Mouse (Mus musculus) hindbrain, postnatal 0 days (tissue): ENCODE results near the gene Cyb5r1. TPM values are rescaled to one million over a fixed set of nuclear protein-coding genes. Genes with fewer than 3 reads are reported as not detected.

Experiments
- ATAC-seq: fragments of 200-750 bp; cut with Nextera tagmentation; 2 replicates; pipeline ENCODE4 v1.8.0; 2017; ENCODE audit warnings: mild to moderate bottlenecking, moderate TSS enrichment, moderate library complexity
- DNase-seq: peaks from one replicate; pipeline ENCODE4 v3.0.0-alpha.2; 2015; ENCODE audit warnings: low spot score
- H3K27ac ChIP-seq: fragments of 300-500 bp; sonication (generic); 2 replicates; pipeline ENCODE4 v1.5.1; 2014; ENCODE audit warnings: mild to moderate bottlenecking
- H3K27me3 ChIP-seq: fragments of 300-500 bp; sonication (generic); 2 replicates; pipeline ENCODE4 v1.6.1; 2014; ENCODE audit warnings: low read length, mixed read lengths; ENCODE audit not compliant: insufficient read depth
- H3K36me3 ChIP-seq: fragments of 300-500 bp; sonication (generic); 2 replicates; pipeline ENCODE4 v1.6.1; 2014; ENCODE audit warnings: low read length, mixed read lengths; ENCODE audit not compliant: insufficient read depth
- H3K4me1 ChIP-seq: fragments of 300-500 bp; sonication (generic); 2 replicates; pipeline ENCODE4 v1.6.1; 2014; ENCODE audit warnings: antibody characterized with exemption, low read length, mixed read lengths; ENCODE audit not compliant: insufficient read depth
- H3K4me2 ChIP-seq: fragments of 300-500 bp; sonication (generic); 2 replicates; pipeline ENCODE4 v1.6.1; 2014; ENCODE audit warnings: low read depth, mild to moderate bottlenecking, low read length, moderate library complexity, mixed read lengths
- H3K4me3 ChIP-seq: fragments of 300-500 bp; sonication (generic); 2 replicates; pipeline ENCODE4 v1.5.1; 2014; ENCODE audit warnings: low read length
- H3K9ac ChIP-seq: fragments of 300-500 bp; sonication (generic); replicated peaks from 2 replicates; pipeline ENCODE4 v1.6.1; 2014; ENCODE audit warnings: mild to moderate bottlenecking, low read length, moderate library complexity, mixed read lengths
- H3K9me3 ChIP-seq: fragments of 300-500 bp; sonication (generic); 2 replicates; pipeline ENCODE4 v1.6.1; 2016; ENCODE audit warnings: low read length, mixed read lengths
- CTCF ChIP-seq: IDR thresholded peaks from 2 replicates; pipeline ENCODE4 v1.5.1; 2016; ENCODE audit warnings: antibody characterized with exemption, control low read depth, low read depth
- WGBS: fragments of 180-500 bp; shearing (Covaris S2); extraction: QIAGEN DNeasy Blood & Tissue Kit; methylation state at CpG from one replicate; pipeline ENCODE4 v1.1.7; 2014; 5-methylcytosine and 5-hydroxymethylcytosine counted together
- polyA plus RNA-seq: library from polyadenylated mRNA; unstranded; fragments of >200 nt; fragmentation: Nextera tagmentation; extraction: Ambion mirVana; gene quantifications from 2 replicates; pipeline ENCODE4 v1.2.1, GENCODE M21; 2015
- total RNA-seq: library from RNA; depleted of rRNA; stranded (reverse); fragments of >200 nt; gene quantifications from 2 replicates; pipeline ENCODE4 v1.2.3, GENCODE M21; 2014; rRNA removed

The Cyb5r1 gene
- total and polyA plus RNA-seq, 2 experiments from 2014 or later = 10.8 to 11.2 TPM

DNA sequence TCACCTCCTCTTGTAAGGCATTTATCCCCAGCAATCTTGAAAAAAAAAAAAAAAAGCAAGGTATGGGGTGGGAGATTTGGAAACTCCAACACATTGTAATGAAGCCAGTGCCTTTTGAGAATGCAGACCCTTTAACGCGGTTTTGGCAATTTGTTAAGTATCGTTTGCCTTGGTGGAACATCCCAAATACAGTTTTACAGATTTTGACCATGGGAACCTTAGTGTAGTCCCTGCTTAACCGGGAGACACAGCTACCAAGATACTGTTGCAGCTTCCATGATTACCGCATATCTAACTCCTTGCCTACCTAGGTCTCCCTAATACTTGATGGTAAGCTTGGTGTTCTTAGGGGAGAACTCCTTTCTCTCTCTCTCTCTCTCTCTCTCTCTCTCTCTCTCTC lies 50.7 kb downstream of the Cyb5r1 start:
- H3K36me3 ChIP-seq = peaks cover 13% of the 10 kb centered on the region
- TF ChIP-seq CTCF = no peak
- no peak for DNase-seq
- H3K27ac ChIP-seq = no peak overlapping the region
- 21% methylated on average over 5 of the region's 5 CpGs for WGBS
- no peaks in the 10 kb centered on the region for H3K27me3 ChIP-seq
- H3K9ac ChIP-seq = peak overlapping the region; percentile 89
- no peaks in the 10 kb centered on the region for H3K9me3 ChIP-seq
- H3K4me1 ChIP-seq = no peaks in the 10 kb centered on the region; the same call in 1 of the 2 replicates
- peak overlapping the region; percentile 99 for H3K4me3 ChIP-seq
- H3K4me2 ChIP-seq = peak overlapping the region; percentile 69
- no peak for ATAC-seq

DNA sequence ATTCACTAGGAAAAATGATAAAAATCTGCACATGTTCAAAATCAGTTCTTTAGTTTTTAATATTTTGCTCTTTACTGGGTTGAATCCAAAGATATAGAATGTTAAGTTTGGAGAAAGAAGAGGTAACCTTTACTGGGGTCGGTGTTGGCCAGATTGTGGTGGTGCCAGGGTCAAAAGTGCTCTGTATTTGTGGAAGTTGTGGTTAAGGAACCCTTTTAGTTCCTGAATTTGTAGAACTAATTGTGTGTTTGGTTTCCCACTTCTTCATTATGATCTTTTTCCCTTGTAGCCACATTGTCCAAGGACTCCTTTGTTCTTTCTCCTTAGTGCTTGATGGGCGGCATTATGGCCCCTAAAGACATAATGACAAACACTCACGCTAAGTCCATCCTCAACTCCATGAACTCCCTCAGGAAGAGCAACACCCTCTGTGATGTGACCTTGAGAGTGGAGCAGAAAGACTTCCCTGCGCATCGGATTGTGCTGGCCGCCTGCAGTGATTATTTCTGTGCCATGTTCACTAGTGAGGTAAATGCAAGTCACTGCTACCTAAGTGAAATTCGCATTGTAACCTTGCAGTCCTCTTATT lies 52.9 kb downstream of the Cyb5r1 start:
- no peak for TF ChIP-seq CTCF
- no peaks in the 10 kb centered on the region for H3K9me3 ChIP-seq
- DNase-seq = no peak
- H3K27me3 ChIP-seq = no peaks in the 10 kb centered on the region
- H3K27ac ChIP-seq = no peak overlapping the region
- WGBS = 94% methylated on average over 7 of the region's 7 CpGs
- no peak overlapping the region for H3K9ac ChIP-seq
- no peak overlapping the region for H3K4me3 ChIP-seq
- no peak overlapping the region for H3K4me2 ChIP-seq
- H3K36me3 ChIP-seq = peaks cover 18% of the 10 kb centered on the region
- H3K4me1 ChIP-seq = no peaks in the 10 kb centered on the region; the same call in 1 of the 2 replicates
- ATAC-seq = no peak

DNA sequence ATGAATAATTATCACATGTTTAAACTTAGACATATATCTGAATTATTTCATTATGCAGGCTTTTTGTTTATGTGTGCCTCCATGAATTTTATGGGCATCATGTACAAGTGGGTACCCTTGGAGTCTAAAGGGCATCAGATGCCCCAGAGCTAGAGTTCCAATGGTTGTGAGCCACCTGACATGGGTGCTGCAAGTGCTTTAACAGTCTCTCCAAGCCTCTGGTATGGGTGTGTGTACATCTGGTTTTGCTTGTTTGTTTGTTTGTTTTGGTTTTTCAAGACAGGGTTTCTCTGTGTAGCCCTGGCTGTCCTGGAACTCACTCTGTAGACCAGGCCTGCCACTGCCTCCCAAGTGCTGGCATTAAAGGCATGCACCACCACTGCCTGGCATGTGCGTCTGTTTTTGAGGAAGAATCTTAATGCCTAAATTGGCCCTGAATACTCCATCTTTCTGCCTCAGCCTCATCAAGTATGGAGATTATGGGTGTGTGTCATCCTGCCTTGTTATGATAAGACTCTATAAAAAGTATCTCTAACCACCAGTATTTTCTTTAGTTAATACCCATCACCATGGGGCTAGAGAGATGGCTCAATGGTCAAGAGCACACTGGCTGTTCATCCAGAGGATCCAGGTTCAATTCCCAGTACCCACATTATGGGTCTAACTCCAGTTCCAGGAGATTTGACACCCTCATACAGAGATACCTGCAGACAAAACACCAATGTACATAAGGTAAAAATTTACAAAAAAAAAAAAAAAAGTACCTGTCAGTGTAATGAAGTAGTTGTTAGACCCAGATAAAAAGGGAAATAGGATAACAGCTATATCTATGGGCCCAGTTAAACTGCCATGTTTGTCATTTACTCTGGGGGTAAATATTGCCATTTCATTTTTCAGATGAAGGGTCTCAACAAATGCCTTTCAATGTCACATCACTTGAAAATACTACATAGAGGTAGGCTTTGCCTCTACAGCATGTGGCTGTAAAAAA lies 55.2 kb downstream of the Cyb5r1 start:
- H3K4me2 ChIP-seq = no peak overlapping the region
- TF ChIP-seq CTCF = no peak
- no peak overlapping the region for H3K4me3 ChIP-seq
- 97% methylated on average over 1 of the region's 1 CpGs for WGBS
- ATAC-seq (no peak), DNase-seq (no peak)
- H3K27me3 ChIP-seq = no peaks in the 10 kb centered on the region
- no peaks in the 10 kb centered on the region; the same call in 1 of the 2 replicates for H3K4me1 ChIP-seq
- no peak overlapping the region for H3K9ac ChIP-seq
- no peaks in the 10 kb centered on the region for H3K9me3 ChIP-seq
- no peak overlapping the region for H3K27ac ChIP-seq
- H3K36me3 ChIP-seq = peaks cover 25% of the 10 kb centered on the region

Other genes starting within 250 kb of the Cyb5r1 start
- 4.5 and 6.2 TPM in 2 replicates for gene Chil1, start 223.4 kb upstream of the Cyb5r1 start, total RNA-seq
- 3.1 and 4.1 TPM in 2 replicates for gene Chil1, start 223.4 kb upstream of the Cyb5r1 start, polyA plus RNA-seq
- not detected in 2 replicates for gene Mybph, start 212.1 kb upstream of the Cyb5r1 start, total RNA-seq
- 0.08 TPM in 1 of 2 replicates, not detected in the other for gene Mybph, start 212.1 kb upstream of the Cyb5r1 start, polyA plus RNA-seq
- 51.1 and 54.2 TPM in 2 replicates for gene Adora1, start 170.1 kb upstream of the Cyb5r1 start, total RNA-seq
- gene Adora1, start 170.1 kb upstream of the Cyb5r1 start, polyA plus RNA-seq = 32.6 and 33.4 TPM in 2 replicates
- 0.16 TPM in 1 of 2 replicates, not detected in the other for gene Myog, start 115.6 kb upstream of the Cyb5r1 start, total RNA-seq
- gene Myog, start 115.6 kb upstream of the Cyb5r1 start, polyA plus RNA-seq = not detected in 2 replicates
- gene Ppfia4, start 72.6 kb upstream of the Cyb5r1 start, total RNA-seq = 42.7 and 46.5 TPM in 2 replicates
- 30.6 and 31.6 TPM in 2 replicates for gene Ppfia4, start 72.6 kb upstream of the Cyb5r1 start, polyA plus RNA-seq
- 189 and 200 TPM in 2 replicates for gene Tmem183a, start 43.6 kb upstream of the Cyb5r1 start, total RNA-seq
- gene Tmem183a, start 43.6 kb upstream of the Cyb5r1 start, polyA plus RNA-seq = 100 and 106 TPM in 2 replicates
- gene 4933406M09Rik, start 19.6 kb upstream of the Cyb5r1 start, total RNA-seq = not detected in 2 replicates
- gene 4933406M09Rik, start 19.6 kb upstream of the Cyb5r1 start, polyA plus RNA-seq = not detected in 2 replicates
- gene Adipor1, start 9.8 kb downstream of the Cyb5r1 start, total RNA-seq = 115 and 120 TPM in 2 replicates
- gene Adipor1, start 9.8 kb downstream of the Cyb5r1 start, polyA plus RNA-seq = 79.7 and 81.2 TPM in 2 replicates
- gene Klhl12, start 50.0 kb downstream of the Cyb5r1 start, total RNA-seq = 25.6 and 28.5 TPM in 2 replicates
- gene Klhl12, start 50.0 kb downstream of the Cyb5r1 start, polyA plus RNA-seq = 35.1 and 36.9 TPM in 2 replicates
- 32.8 and 37.6 TPM in 2 replicates for gene Rabif, start 89.1 kb downstream of the Cyb5r1 start, total RNA-seq
- 68.6 and 69.2 TPM in 2 replicates for gene Rabif, start 89.1 kb downstream of the Cyb5r1 start, polyA plus RNA-seq
- 0.18 TPM in 1 of 2 replicates, not detected in the other for gene Mgat4e, start 144.1 kb downstream of the Cyb5r1 start, total RNA-seq
- not detected in 2 replicates for gene Mgat4e, start 144.1 kb downstream of the Cyb5r1 start, polyA plus RNA-seq
- gene Kdm5b, start 154.6 kb downstream of the Cyb5r1 start, total RNA-seq = 55.7 and 59.2 TPM in 2 replicates
- gene Kdm5b, start 154.6 kb downstream of the Cyb5r1 start, polyA plus RNA-seq = 41.9 and 42.1 TPM in 2 replicates
- gene Syt2, start 241.1 kb downstream of the Cyb5r1 start, total RNA-seq = 74.7 and 179 TPM in 2 replicates
- gene Syt2, start 241.1 kb downstream of the Cyb5r1 start, polyA plus RNA-seq = 22.5 and 23.3 TPM in 2 replicates